In the genomic region with DNA sequence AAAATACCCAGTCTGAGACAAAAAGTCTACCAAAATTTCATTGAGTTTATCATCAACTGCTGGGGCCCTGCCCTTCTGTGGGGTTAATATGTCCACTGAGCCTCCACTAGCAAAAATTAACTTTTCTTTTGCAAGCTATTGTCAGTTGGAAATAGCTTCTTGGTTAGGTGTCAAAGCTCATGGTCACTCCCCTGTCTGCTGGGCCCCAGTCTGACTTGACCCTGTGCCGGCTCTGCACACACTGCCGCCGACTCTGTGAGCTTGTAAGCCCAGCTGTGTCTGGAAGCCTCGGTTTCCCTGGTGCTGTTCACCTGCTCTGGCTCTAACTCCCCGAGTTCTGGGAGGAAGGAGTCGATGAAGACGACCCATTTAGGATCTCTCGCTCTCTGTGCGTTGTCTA, we compare ENCODE assay signal across 19 mouse cellular contexts.
DNase-seq lines count a peak whose midpoint lies in the region; ATAC-seq and TF ChIP-seq lines count a peak whose summit lies in the region.
"Had no signal": no experiment of that assay in that cellular context is flagged by ENCODE, and none has a peak within 500 bp of the region (broad histone marks: within the 10 kb centered on the region; RNA-seq: fewer than 3 reads in every experiment).

No protein-coding gene starts in this region.

- no peaks in the 10 kb centered on the region for H3K27me3 ChIP-seq in kidney, adult 2 months (replicated peaks; ENCODE audit: control insufficient read depth, insufficient read depth, low read length)
- H3K27me3 ChIP-seq in midbrain, embryonic 15.5 days (replicated peaks): no peaks in the 10 kb centered on the region
- H3K27me3 ChIP-seq: embryonic facial prominence, embryonic 13.5 days; heart, embryonic 12.5 days had no signal

- no peak overlapping the region for H3K27ac ChIP-seq in kidney, adult 2 months (ENCODE audit: insufficient read depth, low read depth, low read length)
- no peak overlapping the region for H3K27ac ChIP-seq in midbrain, embryonic 15.5 days
- H3K27ac ChIP-seq: embryonic facial prominence, embryonic 13.5 days; forebrain, embryonic 12.5 days; hindbrain, embryonic 10.5 days; hindbrain, embryonic 14.5 days had no signal

- 76% methylated on average over 9 of the region's 9 CpGs for WGBS in kidney, adult 2 months
- 88% methylated on average over 9 of the region's 9 CpGs for WGBS in midbrain, embryonic 15.5 days

- TF ChIP-seq POLR2A in kidney, adult 2 months (IDR thresholded peaks at IDR 0.05; ENCODE audit: low read depth, low read length): no peak

- no peaks in the 10 kb centered on the region for H3K9me3 ChIP-seq in midbrain, embryonic 15.5 days
- H3K9me3 ChIP-seq: embryonic facial prominence, embryonic 13.5 days; forebrain, embryonic 12.5 days; hindbrain, embryonic 10.5 days had no signal

- H3K4me1 ChIP-seq in kidney, adult 2 months (ENCODE audit: control insufficient read depth, insufficient read depth, low read length): no peaks in the 10 kb centered on the region
- no peaks in the 10 kb centered on the region for H3K4me1 ChIP-seq in midbrain, embryonic 15.5 days
- H3K4me1 ChIP-seq: embryonic facial prominence, embryonic 13.5 days; forebrain, embryonic 12.5 days; heart, embryonic 12.5 days; hindbrain, embryonic 10.5 days had no signal

- H3K36me3 ChIP-seq in kidney, adult 2 months (ENCODE audit: control insufficient read depth, insufficient read depth, low read length): no peaks in the 10 kb centered on the region
- H3K36me3 ChIP-seq in midbrain, embryonic 15.5 days (replicated peaks): no peaks in the 10 kb centered on the region
- H3K36me3 ChIP-seq: embryonic facial prominence, embryonic 13.5 days; forebrain, embryonic 12.5 days; G1E; heart, embryonic 12.5 days; hindbrain, embryonic 10.5 days had no signal

- ATAC-seq in midbrain, embryonic 15.5 days (replicated peaks): no peak
- ATAC-seq: CD4-positive, CD25-positive, alpha-beta regulatory T cell, adult 4 months; forebrain, embryonic 16.5 days had no signal

- H3K4me3 ChIP-seq in kidney, adult 2 months (ENCODE audit: insufficient read depth, low read depth, low read length): no peak overlapping the region
- no peak overlapping the region for H3K4me3 ChIP-seq in midbrain, embryonic 15.5 days
- H3K4me3 ChIP-seq: embryonic facial prominence, embryonic 13.5 days; forebrain, embryonic 12.5 days; heart, embryonic 12.5 days; hindbrain, embryonic 10.5 days had no signal

- TF ChIP-seq CTCF in kidney, adult 2 months (conservative IDR thresholded peaks at IDR 0.05; ENCODE audit: insufficient read depth, insufficient read length, low read depth, low read length): no peak

- H3K9ac ChIP-seq in midbrain, embryonic 15.5 days: no peak overlapping the region
- H3K9ac ChIP-seq: embryonic facial prominence, embryonic 13.5 days; forebrain, embryonic 12.5 days; heart, embryonic 12.5 days; hindbrain, embryonic 14.5 days had no signal

- no peak overlapping the region for H3K4me2 ChIP-seq in midbrain, embryonic 15.5 days
- H3K4me2 ChIP-seq: embryonic facial prominence, embryonic 13.5 days; forebrain, embryonic 12.5 days; heart, embryonic 12.5 days; hindbrain, embryonic 14.5 days had no signal

- DNase-seq in kidney, adult 2 months: peak; percentile 81
- peak; percentile 43 to 52 for DNase-seq in kidney, adult 8-10 months
- peak; percentile 37 for DNase-seq in kidney, postnatal 10 days
- peak; percentile 18 to 34 for DNase-seq in kidney, postnatal 4 days
- DNase-seq in liver: no peak
- DNase-seq: adrenal gland, postnatal 10 days; cerebellum, adult 11-12 months; cerebellum, adult 9-11 months; cerebellum, postnatal 36 days; gastrocnemius, postnatal 10 days had no signal
